Mouse (Mus musculus) forelimb bud, embryonic 11.5 days (tissue): ENCODE results near the gene Ankrd24.
"Not testable (repeated sequence)": the region's sequence is repeated elsewhere in the genome, so short reads cannot be mapped to it uniquely, and the experiment has no call there.

ENCODE experiments used
- DNase-seq: peaks from one replicate; pipeline ENCODE4 v3.0.0-alpha.2; 2012; ENCODE audit warnings: low read depth, low spot score

Ankrd24 gene

DNA sequence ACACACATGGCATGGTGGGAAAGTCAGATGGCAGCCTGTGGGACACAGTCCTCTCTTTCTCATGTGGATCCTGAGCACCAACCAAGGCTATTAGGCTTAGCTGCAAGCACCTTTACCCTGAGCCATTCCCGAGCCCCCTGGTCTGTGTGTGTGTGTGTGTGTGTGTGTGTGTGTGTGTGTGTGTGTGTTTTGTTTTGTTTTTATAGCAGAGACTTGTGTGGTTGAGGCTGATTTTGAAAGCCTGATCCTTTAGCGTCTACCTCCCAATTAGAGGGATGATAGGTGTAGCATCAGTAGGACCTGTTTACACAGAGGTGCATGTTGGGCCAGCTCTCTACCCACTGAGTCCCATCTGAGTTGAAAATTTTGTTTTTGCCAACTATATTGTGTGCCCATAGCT lies 15.8 kb downstream of the Ankrd24 start:
- DNase-seq, result no peak

DNA sequence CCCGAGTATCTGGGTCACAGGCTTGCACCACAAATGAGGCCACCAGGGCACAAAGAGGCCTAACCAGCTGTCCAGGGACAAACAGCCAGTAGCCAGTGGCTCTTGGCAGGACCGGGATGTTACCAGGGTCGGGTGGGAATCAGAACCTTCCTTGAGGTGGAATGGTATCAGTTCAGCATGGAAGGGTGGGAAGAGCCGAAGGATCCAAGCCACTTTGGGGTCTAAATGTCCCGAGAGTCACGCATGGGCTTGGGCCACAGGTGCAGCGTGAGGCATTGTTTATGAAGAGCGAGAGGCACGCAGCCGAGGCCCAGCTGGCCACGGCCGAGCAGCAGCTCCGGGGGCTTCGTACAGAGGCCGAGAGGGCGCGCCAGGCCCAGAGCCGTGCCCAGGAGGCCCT lies 16.4 kb downstream of the Ankrd24 start:
- DNase-seq, result no peak

DNA sequence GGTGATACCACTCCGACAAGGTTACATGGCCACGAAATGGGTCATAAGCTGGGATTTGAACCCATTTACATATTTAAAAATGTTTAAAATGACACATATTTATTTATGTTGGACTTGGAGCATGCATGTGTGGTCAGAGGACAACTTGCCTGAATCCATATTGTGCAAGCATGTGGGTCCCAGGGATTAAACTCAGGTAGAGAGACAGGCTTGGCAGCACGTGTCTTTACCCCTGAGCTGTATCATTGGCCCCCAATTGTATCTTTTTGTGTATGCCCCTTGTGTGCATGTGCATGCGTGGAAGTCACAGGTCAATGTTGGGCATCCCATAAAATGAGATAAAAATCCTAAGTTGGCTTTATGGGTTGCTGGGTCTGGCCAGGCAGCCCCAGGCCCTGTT lies 17.1 kb downstream of the Ankrd24 start:
- no peak for DNase-seq

DNA sequence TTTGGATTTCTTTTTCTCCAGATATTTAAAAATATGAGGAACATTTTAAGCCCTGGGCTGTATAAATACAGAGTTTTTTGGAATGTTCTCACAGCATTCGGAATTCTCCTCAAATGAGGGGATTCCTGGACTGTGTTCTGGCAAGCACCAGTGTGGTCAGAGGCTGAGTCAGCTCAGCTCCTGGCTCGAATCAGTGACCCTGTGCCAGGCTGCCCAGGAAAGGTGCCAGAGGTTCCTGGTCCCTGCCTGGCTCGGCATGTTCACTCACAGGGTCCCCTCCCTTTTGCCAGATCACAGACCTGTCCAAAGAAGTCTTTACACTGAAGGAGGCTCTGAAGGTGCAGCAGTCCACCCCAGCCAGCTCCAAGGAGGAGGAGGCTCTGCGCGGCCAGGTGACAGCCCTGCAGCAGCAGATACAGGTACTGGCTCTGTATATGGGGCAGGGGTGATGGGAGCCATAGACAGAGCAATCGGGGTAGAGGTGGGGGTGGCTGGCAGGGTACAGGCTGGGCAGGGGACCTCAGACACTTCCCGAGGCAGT lies 17.7 kb downstream of the Ankrd24 start:
- DNase-seq, result no peak

DNA sequence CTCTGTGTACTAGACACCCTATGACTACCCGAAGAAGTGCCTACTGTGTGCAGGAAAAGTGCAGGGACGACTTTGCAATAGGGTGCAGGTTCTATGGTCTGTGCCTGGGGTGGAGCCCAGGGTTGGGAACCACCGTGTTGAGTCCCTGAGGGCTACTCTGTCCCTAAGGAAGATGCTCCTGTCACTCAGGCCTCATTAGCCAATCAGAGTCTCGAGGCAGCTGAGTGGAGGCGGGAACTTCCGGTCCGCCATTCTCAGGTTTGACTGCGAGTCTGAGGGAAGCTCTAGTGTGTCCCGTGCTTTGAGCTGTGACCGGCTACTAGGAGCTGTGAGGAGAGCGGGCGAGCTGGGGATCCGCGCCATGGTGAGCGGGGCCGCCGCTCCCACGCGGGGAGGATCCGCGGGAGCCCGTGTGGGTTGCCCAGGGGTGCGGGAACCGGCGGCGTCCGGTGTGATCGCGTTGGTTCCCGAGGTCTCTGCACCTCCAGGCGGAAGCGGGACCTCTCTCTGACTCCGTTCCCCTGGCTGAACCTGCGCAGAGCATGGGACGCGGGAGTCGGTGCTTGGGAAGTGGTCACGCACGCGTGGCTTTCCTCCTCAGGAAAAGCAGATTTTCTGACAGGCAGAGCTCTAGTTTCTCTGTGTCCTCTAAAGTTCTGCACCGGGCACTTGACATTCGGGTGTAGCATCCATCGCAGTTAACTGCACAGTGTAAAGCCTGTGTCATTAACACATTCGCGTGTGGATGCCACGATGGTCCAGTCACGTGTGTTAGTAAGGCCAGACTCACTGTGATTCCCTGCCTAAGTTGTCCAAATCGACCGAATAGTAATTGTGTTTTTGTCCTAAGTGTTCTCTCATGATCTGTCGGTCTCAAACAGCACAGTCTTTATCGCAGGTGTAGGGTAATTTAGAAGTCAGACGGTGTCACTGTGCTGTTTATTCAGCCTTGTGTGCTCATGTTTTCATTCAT lies 20.7 kb downstream of the Ankrd24 start, which contains the start of gene Gm10778:
Gene Gm10778, plus strand, starts transcription at position 257 of the 973 bp plus-strand sequence.
- peak; percentile 90 for DNase-seq

- no peak for DNase-seq
Observed at GRCm38 (mm10) chr10:81655178-81655577, 26.8 kb downstream of the Ankrd24 start.

DNA sequence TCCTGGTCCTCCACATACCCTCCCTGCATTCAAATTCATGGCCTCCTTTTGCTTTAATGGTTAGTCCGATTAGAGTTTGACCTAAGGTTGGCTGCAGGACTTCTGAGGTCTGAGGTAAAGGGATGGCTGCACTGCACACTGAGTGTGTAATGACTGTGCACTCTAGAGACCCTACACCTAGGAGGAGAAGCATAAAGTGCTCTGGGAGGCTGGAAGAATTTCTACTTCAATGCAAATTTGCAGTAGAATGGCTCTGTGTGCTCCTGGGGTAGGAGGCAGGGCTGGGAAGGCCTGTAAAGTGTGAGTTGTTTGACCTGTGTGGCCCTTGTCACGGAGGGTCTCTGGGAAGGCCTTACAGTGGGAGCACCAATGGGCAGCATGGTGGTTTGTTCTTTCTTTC lies 27.8 kb downstream of the Ankrd24 start:
- DNase-seq, result no peak

GRCm38 (mm10) chr10:81687114-81687513 lies 58.8 kb downstream of the Ankrd24 start:
- not testable (repeated sequence) for DNase-seq
